Mouse (Mus musculus) G1E (cell line): ENCODE measurements around the gene Pld4. TPM values are rescaled to one million over a fixed set of nuclear protein-coding genes. Genes with fewer than 3 reads are reported as not detected.
A peak's percentile ranks its signal among the peaks of the same experiment; 100 is the strongest.

Experiments used
- ATAC-seq: 2 replicates; pipeline ENCODE4 v1.8.0; 2016; ENCODE audit warnings: mild to moderate bottlenecking; ENCODE audit not compliant: insufficient number of reproducible peaks, poor library complexity, low FRiP score, severe bottlenecking; ENCODE audit errors: extremely low read depth
- DNase-seq: peaks from one replicate; pipeline ENCODE4 v3.0.0; 2012; ENCODE audit warnings: low spot score
- H3K27me3 ChIP-seq: 2 replicates; pipeline ENCODE4 v1.6.1; 2012; ENCODE audit warnings: mild to moderate bottlenecking, low read length, inconsistent platforms; ENCODE audit not compliant: insufficient read depth
- H3K36me3 ChIP-seq: replicated peaks from 2 replicates; pipeline ENCODE3; 2012; ENCODE audit warnings: mild to moderate bottlenecking, inconsistent platforms
- H3K4me1 ChIP-seq: 2 replicates; pipeline ENCODE4 v1.6.1; 2012; ENCODE audit warnings: low read depth, low read length, inconsistent platforms, mixed read lengths; ENCODE audit not compliant: insufficient read depth
- H3K4me3 ChIP-seq: 2 replicates; pipeline ENCODE4 v1.5.1; 2012; ENCODE audit warnings: low read depth, mild to moderate bottlenecking, inconsistent platforms, low read length, moderate library complexity, mixed read lengths
- H3K9me3 ChIP-seq: replicated peaks from 2 replicates; pipeline ENCODE4 v1.6.1; 2012; ENCODE audit warnings: inconsistent platforms
- CTCF ChIP-seq: IDR thresholded peaks from 2 replicates; pipeline ENCODE4 v1.5.1; 2012; ENCODE audit warnings: low read depth, low read length, inconsistent platforms, mixed read lengths
- GATA1 ChIP-seq: IDR thresholded peaks from 2 replicates; pipeline ENCODE4 v1.6.1; 2012; ENCODE audit warnings: borderline replicate concordance, low read length, inconsistent platforms, mixed read lengths
- GATA2 ChIP-seq: IDR thresholded peaks from 2 replicates; pipeline ENCODE4 v1.6.1; 2012; ENCODE audit warnings: low read depth, low read length, inconsistent platforms, borderline replicate concordance
- POLR2AphosphoS5 ChIP-seq: IDR thresholded peaks from 2 replicates; pipeline ENCODE4 v1.6.1; 2012; ENCODE audit warnings: low read depth, low read length, inconsistent platforms; ENCODE audit not compliant: insufficient replicate concordance
- TAL1 ChIP-seq: conservative IDR thresholded peaks from 2 replicates; pipeline ENCODE4 v1.6.1; 2012; ENCODE audit warnings: low read depth, low read length, inconsistent platforms, mixed read lengths
- polyA plus RNA-seq: library from polyadenylated mRNA; stranded (reverse); fragments of >175 nt; gene quantifications from 2 replicates; pipeline ENCODE4 v1.2.3, GENCODE M21; 2012
- total RNA-seq, 2 experiments: library from RNA; stranded (forward) in 1 of 2; stranded (reverse) in 1 of 2; fragments of 200-1000 nt in 1 of 2; fragments of >200 nt in 1 of 2; fragmentation: Nextera tagmentation in 1 of 2; gene quantifications; 2 replicates each; pipeline ENCODE4 v1.2.3; 2014 to 2017

The Pld4 gene
- total and polyA plus RNA-seq, 3 experiments, result 0.89 to 1.0 TPM; not detected in 1

GRCm38 (mm10) chr12:112769031-112769430, 8.6 kb downstream of the Pld4 start:
- Histone ChIP-seq H3K4me1 (no peaks in the 10 kb centered on the region), H3K9me3 (no peaks in the 10 kb centered on the region), H3K27me3 (peaks cover 10% of the 10 kb centered on the region; the same call in 1 of the 2 replicates), H3K36me3 (no peaks in the 10 kb centered on the region), H3K4me3 (no peak overlapping the region)
- TF ChIP-seq TAL1 (no peak), POLR2AphosphoS5 (no peak), CTCF (no peak), GATA2 (no peak), GATA1 (no peak)
- no peak for ATAC-seq
- DNase-seq, result no peak

- H3K36me3 ChIP-seq, result no peaks in the 10 kb centered on the region
- no peak for TF ChIP-seq CTCF
- TF ChIP-seq POLR2AphosphoS5, result no peak
- TF ChIP-seq TAL1, result no peak
- no peak for TF ChIP-seq GATA2
- TF ChIP-seq GATA1, result no peak
- DNase-seq, result no peak
- ATAC-seq, result no peak
- H3K4me3 ChIP-seq, result no peak overlapping the region
- no peaks in the 10 kb centered on the region for H3K9me3 ChIP-seq
- H3K27me3 ChIP-seq, result peaks cover 8% of the 10 kb centered on the region; the same call in 1 of the 2 replicates
- no peaks in the 10 kb centered on the region for H3K4me1 ChIP-seq
Observed at GRCm38 (mm10) chr12:112769751-112770150, 9.3 kb downstream of the Pld4 start.

GRCm38 (mm10) chr12:112770396-112770795, 9.9 kb downstream of the Pld4 start:
- no peaks in the 10 kb centered on the region for H3K9me3 ChIP-seq
- no peaks in the 10 kb centered on the region for H3K4me1 ChIP-seq
- 0 out of 2 replicates have a peak overlapping the region, but pooled peaks have one; percentile 15 for H3K4me3 ChIP-seq
- peaks cover 8% of the 10 kb centered on the region; the same call in 1 of the 2 replicates for H3K27me3 ChIP-seq
- TF ChIP-seq POLR2AphosphoS5 (no peak), GATA2 (no peak), CTCF (no peak), TAL1 (no peak), GATA1 (no peak)
- H3K36me3 ChIP-seq, result no peaks in the 10 kb centered on the region
- DNase-seq (no peak), ATAC-seq (no peak)

DNA sequence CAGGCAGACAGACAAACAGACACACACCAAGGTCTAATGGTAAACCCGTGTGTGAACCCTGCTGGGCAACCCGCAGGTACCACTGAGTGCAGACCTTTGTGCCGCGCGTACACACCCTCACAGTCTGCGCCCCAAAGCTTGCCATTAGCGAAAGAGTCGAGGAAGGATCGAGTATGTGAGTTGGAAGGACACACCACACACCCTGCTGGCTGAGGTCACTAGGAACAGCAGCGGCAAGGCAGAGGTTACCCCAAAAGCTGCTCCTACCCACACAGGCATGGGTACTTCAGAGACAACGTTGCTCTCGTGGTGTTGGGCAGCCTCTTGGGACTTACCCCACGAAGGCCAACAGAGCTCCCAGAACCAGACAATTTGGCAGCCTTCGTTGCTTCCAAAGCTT, 11.9 kb downstream of the Pld4 start:
- H3K36me3 ChIP-seq, result no peaks in the 10 kb centered on the region
- H3K4me3 ChIP-seq, result no peak overlapping the region
- no peaks in the 10 kb centered on the region for H3K9me3 ChIP-seq
- no peaks in the 10 kb centered on the region for H3K4me1 ChIP-seq
- TF ChIP-seq GATA2 (no peak), TAL1 (no peak), GATA1 (no peak), POLR2AphosphoS5 (no peak), CTCF (no peak)
- DNase-seq, result no peak
- H3K27me3 ChIP-seq, result peaks cover 8% of the 10 kb centered on the region; the same call in 1 of the 2 replicates
- ATAC-seq, result no peak

DNA sequence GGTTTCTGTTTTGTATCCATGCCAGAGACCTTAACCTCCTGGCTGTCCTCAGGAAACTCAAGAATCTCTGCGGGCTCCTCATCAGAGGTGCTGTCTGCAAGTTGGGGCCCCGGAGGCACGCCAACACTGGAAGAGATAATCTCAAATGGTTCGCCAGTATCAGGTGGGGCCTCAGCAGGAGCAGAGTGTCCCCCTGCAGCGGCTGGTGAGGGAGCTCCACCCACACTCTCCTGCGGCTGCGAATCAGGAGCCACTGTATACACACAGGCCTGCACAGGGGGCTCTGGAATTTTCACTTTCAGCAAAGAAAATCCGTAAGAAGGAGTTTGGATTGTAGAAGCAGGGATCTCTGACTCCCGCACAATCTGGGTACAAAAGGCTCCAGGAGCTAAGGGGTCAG, 12.9 kb downstream of the Pld4 start:
- no peaks in the 10 kb centered on the region for H3K36me3 ChIP-seq
- no peak overlapping the region for H3K4me3 ChIP-seq
- TF ChIP-seq POLR2AphosphoS5, result no peak
- no peak for DNase-seq
- no peaks in the 10 kb centered on the region for H3K4me1 ChIP-seq
- no peaks in the 10 kb centered on the region for H3K9me3 ChIP-seq
- peaks cover 8% of the 10 kb centered on the region; the same call in 1 of the 2 replicates for H3K27me3 ChIP-seq
- no peak for ATAC-seq

GRCm38 (mm10) chr12:112774026-112774425, 13.6 kb downstream of the Pld4 start:
- peaks cover 8% of the 10 kb centered on the region; the same call in 1 of the 2 replicates for H3K27me3 ChIP-seq

DNA sequence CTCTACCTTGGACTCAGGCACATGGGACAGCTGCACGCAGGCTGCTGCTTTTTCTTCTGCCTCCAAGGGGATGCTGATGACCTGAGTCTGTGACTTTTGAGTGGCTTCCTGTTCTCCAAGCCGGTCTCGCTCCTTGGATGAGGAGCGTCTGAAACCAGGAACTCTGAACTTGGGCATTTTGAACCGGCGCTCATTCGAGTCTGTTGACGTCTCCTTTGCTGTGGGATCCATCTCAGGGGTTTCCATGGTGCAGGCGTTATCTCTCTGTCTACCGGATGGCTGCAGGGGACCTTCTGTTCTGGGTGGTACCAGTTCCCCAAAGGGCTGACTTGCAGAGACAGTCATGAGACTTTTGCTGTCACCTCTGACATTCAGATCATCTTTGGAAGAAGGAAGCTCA, 14.0 kb downstream of the Pld4 start:
- Histone ChIP-seq H3K9me3 (peaks cover 3% of the 10 kb centered on the region), H3K27me3 (peaks cover 8% of the 10 kb centered on the region; the same call in 1 of the 2 replicates), H3K4me1 (no peaks in the 10 kb centered on the region), H3K4me3 (no peak overlapping the region), H3K36me3 (no peaks in the 10 kb centered on the region)
- TF ChIP-seq TAL1, result no peak
- no peak for TF ChIP-seq GATA1
- no peak for TF ChIP-seq GATA2
- TF ChIP-seq POLR2AphosphoS5, result no peak
- TF ChIP-seq CTCF, result no peak
- ATAC-seq (no peak), DNase-seq (no peak)

More at GRCm38 (mm10) chr12:112774026-112774425, 13.6 kb downstream of the Pld4 start:
- DNase-seq (no peak), ATAC-seq (no peak)
- Histone ChIP-seq H3K9me3 (peaks cover 2% of the 10 kb centered on the region), H3K36me3 (no peaks in the 10 kb centered on the region), H3K4me1 (no peaks in the 10 kb centered on the region), H3K4me3 (no peak overlapping the region)
- no peak for TF ChIP-seq TAL1
- TF ChIP-seq GATA1, result no peak
- TF ChIP-seq POLR2AphosphoS5, result no peak
- TF ChIP-seq CTCF, result no peak
- no peak for TF ChIP-seq GATA2
